Mouse (Mus musculus) CD4-positive, CD25-positive, alpha-beta regulatory T cell, adult 2 months (primary cell): ENCODE results near the gene Kmo.

Source experiments
- DNase-seq: peaks from one replicate; pipeline ENCODE4 v3.0.0-alpha.2; 2012; ENCODE audit warnings: low read depth, low spot score

Gene Kmo

GRCm38 (mm10) chr1:175631721-175632221, 11.6 kb downstream of the Kmo start:
- peak; percentile 27 for DNase-seq

- DNase-seq: no peak
Measured at GRCm38 (mm10) chr1:175632470-175632869, 12.3 kb downstream of the Kmo start.

GRCm38 (mm10) chr1:175637677-175638076, 17.5 kb downstream of the Kmo start:
- DNase-seq: no peak

- DNase-seq: no peak
Measured at GRCm38 (mm10) chr1:175639072-175639471, 18.9 kb downstream of the Kmo start.

GRCm38 (mm10) chr1:175640435-175641150, 20.4 kb downstream of the Kmo start:
- no peak for DNase-seq

- DNase-seq: no peak
Measured at GRCm38 (mm10) chr1:175643496-175644265, 23.5 kb downstream of the Kmo start.

- DNase-seq: no peak
Measured at GRCm38 (mm10) chr1:175646952-175647351, 26.8 kb downstream of the Kmo start.

GRCm38 (mm10) chr1:175648615-175649014, 28.4 kb downstream of the Kmo start:
- no peak for DNase-seq

GRCm38 (mm10) chr1:175659900-175660299, 39.7 kb downstream of the Kmo start:
- no peak for DNase-seq

- peak; percentile 62 for DNase-seq
Measured at GRCm38 (mm10) chr1:175668666-175669405, 48.7 kb downstream of the Kmo start.

- DNase-seq: no peak
Measured at GRCm38 (mm10) chr1:175669456-175669855, 49.3 kb downstream of the Kmo start.

- no peak for DNase-seq
Measured at GRCm38 (mm10) chr1:175670042-175670441, 49.9 kb downstream of the Kmo start.

GRCm38 (mm10) chr1:175671626-175672025, 51.4 kb downstream of the Kmo start:
- no peak for DNase-seq

- no peak for DNase-seq
Measured at GRCm38 (mm10) chr1:175673563-175674325, 53.6 kb downstream of the Kmo start.

GRCm38 (mm10) chr1:175675116-175675515, 54.9 kb downstream of the Kmo start:
- no peak for DNase-seq

GRCm38 (mm10) chr1:175677459-175677858, 57.3 kb downstream of the Kmo start:
- no peak for DNase-seq

- no peak for DNase-seq
Measured at GRCm38 (mm10) chr1:175680995-175681394, 60.8 kb downstream of the Kmo start.

- DNase-seq: no peak
Measured at GRCm38 (mm10) chr1:175691686-175692245, 71.6 kb downstream of the Kmo start.

GRCm38 (mm10) chr1:175692246-175692996, 72.2 kb downstream of the Kmo start, which contains the start of the genes Opn3 and Chml:
Opn3 (minus strand) TSS chr1:175692776.
Chml (minus strand) TSS chr1:175692901.
- DNase-seq: peak; percentile 100

- no peak for DNase-seq
Measured at GRCm38 (mm10) chr1:175692997-175693361, 72.8 kb downstream of the Kmo start.
